Mouse (Mus musculus) Muller cell, postnatal 12 days (primary cell): ENCODE data around the gene Hsd17b11.
"Not testable (repeated sequence)": the region's sequence is repeated elsewhere in the genome, so short reads cannot be mapped to it uniquely, and the experiment has no call there.

Experiments used
- DNase-seq: peaks from one replicate; pipeline ENCODE4 v3.0.0-alpha.2; 2015; ENCODE audit errors: inconsistent ontology term

The Hsd17b11 gene

GRCm38 (mm10) chr5:104035824-104036223 is 14.1 kb upstream of the Hsd17b11 start:
- no peak for DNase-seq

GRCm38 (mm10) chr5:104035066-104035465 is 13.3 kb upstream of the Hsd17b11 start:
- DNase-seq: no peak

- DNase-seq: no peak
These were observed 10.8 kb upstream of the Hsd17b11 start for GRCm38 (mm10) chr5:104032434-104033097.

GRCm38 (mm10) chr5:104025245-104025854 is 3.6 kb upstream of the Hsd17b11 start:
- no peak for DNase-seq

GRCm38 (mm10) chr5:104024762-104025161 is 3.0 kb upstream of the Hsd17b11 start:
- DNase-seq: no peak

- DNase-seq: not testable (repeated sequence)
These were observed 2.5 kb upstream of the Hsd17b11 start for GRCm38 (mm10) chr5:104024193-104024592.

- DNase-seq: no peak
These were observed 1.7 kb upstream of the Hsd17b11 start for GRCm38 (mm10) chr5:104023289-104024020.

- DNase-seq: no peak
These were observed 839 bp upstream of the Hsd17b11 start for GRCm38 (mm10) chr5:104022558-104022957.

- no peak for DNase-seq
These were observed 10.3 kb downstream of the Hsd17b11 start for GRCm38 (mm10) chr5:104011419-104011818.

- no peak for DNase-seq
These were observed 11.5 kb downstream of the Hsd17b11 start for GRCm38 (mm10) chr5:104010261-104010660.

GRCm38 (mm10) chr5:104009421-104009820 is 12.3 kb downstream of the Hsd17b11 start:
- DNase-seq: no peak

GRCm38 (mm10) chr5:104007801-104008200 is 13.9 kb downstream of the Hsd17b11 start:
- no peak for DNase-seq

- DNase-seq: no peak
These were observed 14.9 kb downstream of the Hsd17b11 start for GRCm38 (mm10) chr5:104006811-104007210.

GRCm38 (mm10) chr5:104003955-104004354 is 17.8 kb downstream of the Hsd17b11 start:
- DNase-seq: no peak

GRCm38 (mm10) chr5:104003256-104003931 is 18.3 kb downstream of the Hsd17b11 start:
- no peak for DNase-seq

GRCm38 (mm10) chr5:104002549-104003255 is 19.0 kb downstream of the Hsd17b11 start:
- DNase-seq: no peak

GRCm38 (mm10) chr5:103999738-104000137 is 22.0 kb downstream of the Hsd17b11 start:
- peak; percentile 56 for DNase-seq

- peak; percentile 58 for DNase-seq
These were observed 23.0 kb downstream of the Hsd17b11 start for GRCm38 (mm10) chr5:103998739-103999138.

GRCm38 (mm10) chr5:103995181-103995580 is 26.5 kb downstream of the Hsd17b11 start:
- no peak for DNase-seq

GRCm38 (mm10) chr5:103994669-103995068 is 27.1 kb downstream of the Hsd17b11 start:
- DNase-seq: no peak

- DNase-seq: no peak
These were observed 28.1 kb downstream of the Hsd17b11 start for GRCm38 (mm10) chr5:103993601-103994000.

GRCm38 (mm10) chr5:103992831-103993230 is 28.9 kb downstream of the Hsd17b11 start:
- DNase-seq: no peak
